Mouse (Mus musculus): ENCODE results near the gene Timm23. TPM values are rescaled to one million over a fixed set of nuclear protein-coding genes. Genes with fewer than 3 reads are reported as not detected.

Timm23 gene
- polyA plus RNA-seq, 1 experiment from 2014 or later = 285 TPM

DNA sequence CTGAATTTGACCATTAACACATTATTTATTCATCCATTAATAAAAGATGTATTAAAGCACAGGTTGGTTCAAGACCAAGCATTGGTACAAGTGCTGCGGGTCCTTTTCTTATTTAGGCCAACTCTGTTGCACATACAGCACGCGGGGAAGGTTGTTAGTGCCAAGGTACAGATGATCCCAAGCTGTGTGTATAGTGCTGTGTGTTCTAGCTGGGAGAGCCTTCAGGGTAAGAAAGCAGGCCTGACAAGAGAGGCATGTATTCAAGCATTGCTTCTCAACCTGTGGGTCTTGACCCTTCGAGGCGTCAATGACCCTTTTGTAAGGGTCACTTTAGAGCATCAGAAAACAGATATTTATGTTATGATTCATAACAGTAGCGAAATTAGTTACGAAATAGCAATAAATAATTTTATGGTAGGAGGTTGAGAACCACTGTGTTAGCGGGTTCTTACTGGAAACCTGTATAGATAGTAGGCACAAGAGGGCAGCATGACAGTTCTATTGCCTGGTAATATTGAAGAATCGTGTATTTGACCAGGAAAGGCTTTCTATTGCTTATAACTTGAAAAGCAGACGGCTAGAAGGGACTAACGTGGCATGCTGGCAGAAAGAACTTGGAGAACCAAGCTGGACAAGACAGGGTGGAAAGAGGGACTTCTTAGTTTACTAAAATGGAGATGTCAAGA is 38.4 kb downstream of the Timm23 start:
- H3K27me3 ChIP-seq = no peaks in the 10 kb centered on the region
- 90% methylated on average over 11 of the region's 11 CpGs for WGBS
- H3K9ac ChIP-seq = no peak overlapping the region
- no peak overlapping the region for H3K4me3 ChIP-seq
- H3K4me2 ChIP-seq (replicated peaks) = no peak overlapping the region
- H3K9me3 ChIP-seq = no peaks in the 10 kb centered on the region
- H3K4me1 ChIP-seq = peaks cover 42% of the 10 kb centered on the region
- H3K36me3 ChIP-seq = no peaks in the 10 kb centered on the region
- no peak overlapping the region for H3K27ac ChIP-seq
- ATAC-seq (ENCODE audit: low FRiP score, low read depth) = no peak

GRCm38 (mm10) chr14:32162231-32162630 is 39.5 kb downstream of the Timm23 start:
- Histone ChIP-seq H3K4me1 (peaks cover 42% of the 10 kb centered on the region), H3K4me2 (replicated peaks) (no peak overlapping the region), H3K27ac (no peak overlapping the region), H3K27me3 (no peaks in the 10 kb centered on the region), H3K9ac (no peak overlapping the region), H3K36me3 (no peaks in the 10 kb centered on the region), H3K4me3 (no peak overlapping the region), H3K9me3 (no peaks in the 10 kb centered on the region)
- 89% methylated on average over 5 of the region's 5 CpGs for WGBS
- ATAC-seq (ENCODE audit: low FRiP score, low read depth) = no peak

DNA sequence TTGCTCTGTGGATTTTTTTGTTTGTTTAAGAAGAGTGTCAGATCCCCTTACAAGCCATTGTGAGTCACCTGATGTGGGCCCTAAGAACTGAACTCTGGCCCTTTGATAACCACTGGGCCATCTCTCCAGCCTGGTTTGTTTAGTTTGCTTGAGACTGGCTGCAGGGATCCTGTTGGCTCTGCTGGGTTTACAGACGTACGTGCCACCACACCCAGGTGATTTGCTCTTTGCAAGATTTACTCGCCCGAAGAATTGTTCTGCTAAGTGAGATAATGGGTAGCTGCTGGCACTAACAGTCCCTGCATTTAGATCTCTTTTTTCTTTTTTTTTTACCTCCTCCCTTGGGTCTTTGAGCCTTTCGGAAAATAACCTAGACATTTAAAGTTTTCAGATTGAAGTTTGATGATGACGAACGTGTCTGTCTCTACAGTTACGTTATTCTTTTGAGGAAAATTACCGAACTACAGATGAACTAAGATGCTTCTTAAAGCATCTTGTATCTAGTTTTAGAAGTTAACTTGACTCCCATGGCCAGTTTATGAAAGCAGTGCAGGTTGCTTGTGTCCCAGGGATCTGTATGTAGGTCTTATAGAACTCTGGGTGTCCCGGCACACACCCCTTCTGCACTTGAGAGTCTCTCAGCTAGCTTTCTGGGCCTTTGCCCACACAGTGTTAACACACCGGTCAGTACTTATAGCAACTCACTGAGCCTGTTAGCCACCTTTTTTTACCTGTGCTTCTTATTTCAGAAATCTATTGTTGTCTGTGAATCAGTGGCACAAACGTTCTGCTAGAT is 40.4 kb downstream of the Timm23 start:
- H3K36me3 ChIP-seq = no peaks in the 10 kb centered on the region
- peak overlapping the region; percentile 98 for H3K4me2 ChIP-seq (replicated peaks)
- H3K9ac ChIP-seq = peak overlapping the region; percentile 95
- peak overlapping the region; percentile 98 for H3K4me3 ChIP-seq
- WGBS = 86% methylated on average over 12 of the region's 12 CpGs
- peaks cover 38% of the 10 kb centered on the region for H3K4me1 ChIP-seq
- H3K9me3 ChIP-seq = no peaks in the 10 kb centered on the region
- H3K27ac ChIP-seq = no peak overlapping the region
- ATAC-seq (ENCODE audit: low FRiP score, low read depth) = no peak
- H3K27me3 ChIP-seq = no peaks in the 10 kb centered on the region

DNA sequence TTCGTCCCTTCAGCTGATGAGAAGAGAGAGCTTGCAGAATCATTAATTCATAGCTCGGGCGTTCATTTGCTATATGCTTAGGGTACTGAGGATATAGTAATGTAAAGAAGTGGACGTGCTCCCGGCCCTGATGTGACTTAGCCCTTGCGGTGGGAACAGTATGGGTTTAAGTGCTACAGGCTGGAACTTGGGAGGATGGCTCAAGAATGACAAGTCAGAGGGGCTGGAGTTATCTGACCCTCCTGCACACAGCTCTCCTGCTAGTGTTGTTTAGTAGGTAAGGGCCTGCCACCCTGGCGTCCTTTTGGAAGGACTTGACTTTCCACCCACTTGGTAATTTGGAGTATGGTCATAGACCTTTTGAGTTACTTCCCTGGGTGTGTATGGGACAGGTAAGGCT is 41.1 kb downstream of the Timm23 start:
- Histone ChIP-seq H3K4me2 (replicated peaks) (peak overlapping the region; percentile 98), H3K27me3 (no peaks in the 10 kb centered on the region), H3K27ac (peak overlapping the region; percentile 56; the same call in 1 of the 2 replicates), H3K36me3 (no peaks in the 10 kb centered on the region), H3K4me3 (peak overlapping the region; percentile 98), H3K4me1 (peaks cover 35% of the 10 kb centered on the region), H3K9me3 (no peaks in the 10 kb centered on the region), H3K9ac (peak overlapping the region; percentile 95)
- 35% methylated on average over 7 of the region's 7 CpGs for WGBS
- no peak for ATAC-seq (ENCODE audit: low FRiP score, low read depth)

DNA sequence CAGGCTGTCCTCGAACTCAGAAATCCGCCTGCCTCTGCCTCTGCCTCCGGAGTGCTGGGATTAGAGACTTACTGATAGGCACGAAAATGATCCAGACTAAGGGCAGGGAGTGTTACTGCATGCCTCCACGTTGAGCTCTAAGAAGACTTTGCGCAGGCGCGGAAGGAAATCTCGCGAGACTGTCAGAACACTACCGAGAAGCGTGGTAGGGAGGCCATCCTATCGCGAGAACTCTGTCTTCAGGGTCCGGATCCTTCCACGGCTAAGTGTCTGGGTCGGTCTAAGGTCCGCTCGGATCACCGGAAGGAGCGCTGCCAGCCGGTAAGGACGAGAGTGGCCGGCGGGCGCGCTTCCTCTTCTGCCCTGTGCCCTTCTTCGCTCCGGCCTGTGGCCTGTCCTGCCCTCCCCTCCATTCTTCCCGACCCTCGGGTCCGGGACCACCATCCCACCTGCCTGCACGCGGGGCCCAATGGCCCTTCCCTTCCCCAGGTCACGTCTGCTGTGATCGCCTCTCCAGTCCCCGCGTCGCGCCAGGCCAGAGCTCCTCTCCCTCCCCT is 41.9 kb downstream of the Timm23 start, which contains the start of gene Ncoa4:
TSS of gene Ncoa4 (plus strand) at position 176 of the 557 bp plus-strand sequence.
- H3K27ac ChIP-seq = peak within 1 kb of the TSS; percentile 56
- peaks cover 28% of the 10 kb centered on the region for H3K4me1 ChIP-seq
- no peaks in the 10 kb centered on the region for H3K36me3 ChIP-seq
- under 1% methylated on average over 40 of the region's 40 CpGs for WGBS
- no peaks in the 10 kb centered on the region for H3K9me3 ChIP-seq
- no peaks in the 10 kb centered on the region for H3K27me3 ChIP-seq
- peak within 1 kb of the TSS; percentile 98 for H3K4me2 ChIP-seq (replicated peaks)
- H3K4me3 ChIP-seq = peak within 1 kb of the TSS; percentile 98
- peak within 1 kb of the TSS; percentile 95 for H3K9ac ChIP-seq
- ATAC-seq (ENCODE audit: low FRiP score, low read depth) = peak; percentile 97

GRCm38 (mm10) chr14:32159150-32159670 is 42.5 kb downstream of the Timm23 start:
- peak; percentile 42; the same call in 1 of the 2 replicates for ATAC-seq (ENCODE audit: low FRiP score, low read depth)
- Histone ChIP-seq H3K36me3 (no peaks in the 10 kb centered on the region), H3K9me3 (no peaks in the 10 kb centered on the region), H3K27ac (peak overlapping the region; percentile 55; the same call in 1 of the 2 replicates), H3K4me2 (replicated peaks) (peak overlapping the region; percentile 98), H3K27me3 (no peaks in the 10 kb centered on the region), H3K4me3 (peak overlapping the region; percentile 98), H3K9ac (peak overlapping the region; percentile 95; the same call in 1 of the 2 replicates), H3K4me1 (peaks cover 25% of the 10 kb centered on the region)
- 39% methylated on average over 4 of the region's 4 CpGs for WGBS

- peaks cover 4% of the 10 kb centered on the region; the same call in 1 of the 2 replicates for H3K4me1 ChIP-seq
- H3K27ac ChIP-seq = no peak overlapping the region
- WGBS = 92% methylated on average over 6 of the region's 6 CpGs
- H3K4me3 ChIP-seq = no peak overlapping the region
- H3K9me3 ChIP-seq = no peaks in the 10 kb centered on the region
- H3K9ac ChIP-seq = no peak overlapping the region
- H3K27me3 ChIP-seq = no peaks in the 10 kb centered on the region
- no peaks in the 10 kb centered on the region for H3K36me3 ChIP-seq
- no peak for ATAC-seq (ENCODE audit: low FRiP score, low read depth)
- no peak overlapping the region for H3K4me2 ChIP-seq (replicated peaks)
These were observed 46.9 kb downstream of the Timm23 start for GRCm38 (mm10) chr14:32154758-32155157.

- whole genome bisulfite sequencing = 96% methylated on average over 2 of the region's 2 CpGs
- H3K9ac ChIP-seq = no peak overlapping the region
- 0 out of 2 replicates have a peak, but pooled peaks cover 3% of the 10 kb centered on the region for H3K9me3 ChIP-seq
- no peak overlapping the region for H3K4me2 ChIP-seq (replicated peaks)
- H3K4me3 ChIP-seq = no peak overlapping the region
- no peaks in the 10 kb centered on the region for H3K27me3 ChIP-seq
- no peak overlapping the region for H3K27ac ChIP-seq
- no peaks in the 10 kb centered on the region for H3K4me1 ChIP-seq
- no peaks in the 10 kb centered on the region for H3K36me3 ChIP-seq
- ATAC-seq (ENCODE audit: low FRiP score, low read depth) = no peak
These were observed 48.5 kb downstream of the Timm23 start for GRCm38 (mm10) chr14:32153156-32153555.

DNA sequence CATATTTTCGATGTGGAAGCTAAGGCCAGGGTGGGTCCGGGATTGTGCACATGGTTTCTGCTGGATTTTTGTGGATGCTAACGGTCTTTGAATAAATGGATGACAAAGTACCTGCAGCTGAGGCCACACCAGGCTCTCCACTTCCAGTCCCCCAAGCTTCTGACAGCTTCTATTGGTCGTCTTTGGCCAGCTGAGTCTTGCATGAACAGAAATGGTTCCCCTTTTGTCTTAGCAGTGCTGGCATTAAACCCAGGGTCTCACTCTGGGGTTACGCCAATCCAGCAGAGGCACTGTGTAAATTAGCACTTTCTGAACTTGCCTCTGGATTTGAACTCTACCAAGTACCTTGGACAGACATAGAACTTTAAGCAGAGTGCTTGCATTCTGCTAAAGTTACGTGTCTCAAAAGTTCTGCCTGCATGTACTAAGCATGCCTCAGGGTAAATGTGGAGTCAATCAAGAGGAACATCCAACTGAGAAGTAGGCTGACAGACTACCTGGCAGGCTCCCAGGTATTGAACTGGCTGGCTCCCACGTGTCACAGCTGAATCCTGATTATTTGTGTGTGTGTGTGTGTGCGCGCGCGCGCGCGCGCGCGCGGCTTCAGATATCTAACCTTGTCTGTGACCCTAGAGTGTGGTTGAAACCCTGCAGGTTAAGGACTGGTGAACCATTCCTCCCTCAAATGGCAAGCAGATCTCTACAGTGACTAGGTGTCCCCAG is 49.3 kb downstream of the Timm23 start:
- H3K9me3 ChIP-seq = peaks cover 5% of the 10 kb centered on the region; the same call in 1 of the 2 replicates
- H3K4me2 ChIP-seq (replicated peaks) = no peak overlapping the region
- no peak for ATAC-seq (ENCODE audit: low FRiP score, low read depth)
- H3K27ac ChIP-seq = no peak overlapping the region
- no peak overlapping the region for H3K9ac ChIP-seq
- no peaks in the 10 kb centered on the region for H3K36me3 ChIP-seq
- no peaks in the 10 kb centered on the region for H3K4me1 ChIP-seq
- WGBS = 89% methylated on average over 18 of the region's 18 CpGs
- no peak overlapping the region for H3K4me3 ChIP-seq
- H3K27me3 ChIP-seq = no peaks in the 10 kb centered on the region

DNA sequence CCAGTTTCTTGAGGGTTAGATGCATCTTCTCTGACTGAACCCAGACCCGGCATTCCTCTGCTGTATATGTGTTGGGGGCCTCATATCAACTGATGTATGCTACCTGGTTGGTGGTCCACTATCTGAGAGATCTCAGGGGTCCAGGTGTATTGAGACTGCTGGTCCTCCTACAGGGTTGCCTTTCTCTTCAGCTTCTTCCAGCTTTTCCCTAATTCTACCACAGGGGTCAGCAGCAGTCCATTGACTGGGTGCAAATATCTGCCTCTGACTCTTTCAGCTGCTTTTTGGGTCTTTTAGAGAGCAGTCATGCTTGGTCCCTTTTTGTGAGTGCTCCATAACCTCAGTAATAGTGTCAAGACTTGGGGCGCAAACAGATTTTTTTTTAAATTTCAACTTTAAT is 50.8 kb downstream of the Timm23 start:
- Histone ChIP-seq H3K9me3 (peaks cover 14% of the 10 kb centered on the region; the same call in 1 of the 2 replicates), H3K4me3 (no peak overlapping the region)
- 84% methylated on average over 2 of the region's 2 CpGs for WGBS

DNA sequence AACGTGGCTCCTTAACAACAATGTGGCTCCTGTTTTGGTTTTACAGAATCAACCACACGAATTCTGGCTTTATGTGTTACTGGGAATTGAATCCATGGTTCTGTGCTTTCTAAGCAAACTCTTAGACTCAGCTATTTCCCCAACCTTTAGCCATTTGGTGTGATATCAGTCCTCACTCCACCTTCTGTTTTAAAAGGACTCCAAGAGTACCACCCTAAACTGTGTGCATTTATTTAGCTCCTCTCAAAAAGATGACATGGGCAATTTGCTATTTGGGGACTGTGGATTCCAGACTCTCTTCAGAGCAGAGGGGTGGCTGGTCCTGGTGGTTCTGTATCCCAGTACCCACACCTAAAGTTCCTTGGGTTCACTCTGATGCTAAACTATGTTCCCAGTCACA is 55.1 kb downstream of the Timm23 start:
- Histone ChIP-seq H3K4me3 (no peak overlapping the region), H3K27me3 (no peaks in the 10 kb centered on the region), H3K4me1 (no peaks in the 10 kb centered on the region), H3K27ac (no peak overlapping the region), H3K36me3 (no peaks in the 10 kb centered on the region), H3K9me3 (peaks cover 14% of the 10 kb centered on the region; the same call in 1 of the 2 replicates), H3K9ac (no peak overlapping the region), H3K4me2 (replicated peaks) (no peak overlapping the region)
- WGBS = 64% methylated on average over 2 of the region's 2 CpGs
- ATAC-seq (ENCODE audit: low FRiP score, low read depth) = no peak

More for the DNA sequence above, 50.8 kb downstream of the Timm23 start:
- no peak overlapping the region for H3K9ac ChIP-seq
- no peaks in the 10 kb centered on the region for H3K4me1 ChIP-seq
- no peaks in the 10 kb centered on the region for H3K27me3 ChIP-seq
- no peaks in the 10 kb centered on the region for H3K36me3 ChIP-seq
- no peak overlapping the region for H3K4me2 ChIP-seq (replicated peaks)
- H3K27ac ChIP-seq = no peak overlapping the region
- no peak for ATAC-seq (ENCODE audit: low FRiP score, low read depth)

All from limb, embryonic 13.5 days (tissue).